Mouse (Mus musculus) adrenal gland, postnatal 25 days (tissue): Measurements from ENCODE around the gene Fgf5. TPM values are rescaled to one million over a fixed set of nuclear protein-coding genes. Genes with fewer than 3 reads are reported as not detected.

Source experiments
- DNase-seq: peaks from one replicate; pipeline ENCODE4 v3.0.0; 2021; ENCODE audit warnings: mixed read lengths
- total RNA-seq: library from RNA; stranded (reverse); gene quantifications from 2 replicates; pipeline ENCODE4 v1.2.3, GENCODE M21; 2021

The Fgf5 gene
- total RNA-seq, 1 experiment from 2014 or later, result not detected

GRCm38 (mm10) chr5:98305673-98306072 is 51.7 kb downstream of the Fgf5 start:
- DNase-seq, result no peak

- no peak for DNase-seq
Observed at GRCm38 (mm10) chr5:98306528-98306927, 52.5 kb downstream of the Fgf5 start.

GRCm38 (mm10) chr5:98326625-98327024 is 72.6 kb downstream of the Fgf5 start:
- DNase-seq, result no peak

Other genes with a start within 250 kb of the Fgf5 start
- 36.8 and 49.5 TPM in 2 replicates for gene Antxr2, start 223.1 kb upstream of the Fgf5 start, total RNA-seq
- gene Prdm8, start 87.0 kb upstream of the Fgf5 start, total RNA-seq, result 0.19 TPM in 1 of 2 replicates, not detected in the other
- not detected in 2 replicates for gene Cfap299, start 75.1 kb downstream of the Fgf5 start, total RNA-seq